Mouse (Mus musculus): ENCODE results near the gene Sh3d19. TPM values are rescaled to one million over a fixed set of nuclear protein-coding genes. Genes with fewer than 3 reads are reported as not detected.

The Sh3d19 gene
- 0.16 and 0.39 TPM in 2 replicates for total RNA-seq (2023)

DNA sequence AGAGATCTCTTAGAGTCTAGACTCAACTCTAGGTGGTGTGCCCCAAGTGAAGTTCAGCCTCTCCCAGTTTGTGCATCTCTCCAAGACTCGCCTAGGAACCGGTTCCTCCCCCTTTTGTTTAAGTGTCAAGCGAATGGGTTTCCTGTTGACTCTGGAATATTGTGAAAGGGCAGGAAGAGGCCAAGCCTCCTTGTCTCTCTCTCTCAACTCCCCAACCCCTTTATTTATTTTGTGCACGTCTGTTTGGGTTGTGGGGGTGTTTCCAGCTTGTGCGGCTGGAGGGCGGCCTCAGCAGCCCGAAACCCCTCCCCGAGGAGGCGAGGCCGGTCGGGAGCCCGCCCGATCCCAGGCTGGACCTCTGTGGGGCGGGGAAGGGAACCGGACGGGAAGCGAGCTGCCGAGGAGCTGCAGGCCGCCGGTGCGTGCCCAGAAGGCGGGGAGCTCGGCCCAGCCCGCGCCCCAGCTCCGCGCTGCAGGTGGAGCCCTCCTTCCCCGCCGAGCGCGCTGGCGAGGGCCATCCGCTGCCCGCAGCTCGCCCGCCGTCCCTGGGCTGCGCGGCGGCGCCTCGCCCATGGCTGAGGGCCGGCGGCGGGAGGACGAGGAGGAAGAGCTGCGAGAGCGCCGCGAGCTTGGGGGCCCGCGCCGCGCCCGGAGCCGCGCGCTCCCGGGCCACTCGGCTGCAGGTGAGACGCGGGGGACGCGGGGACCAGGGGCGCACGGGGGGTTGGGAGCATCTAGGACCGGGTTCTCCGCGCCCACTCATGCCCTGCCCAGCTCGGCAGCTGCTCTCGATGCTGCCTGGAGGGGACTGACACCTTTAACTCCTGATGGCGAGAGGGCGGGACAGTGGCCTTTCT is at the start of gene Sh3d19:
Sh3d19 (plus strand) TSS at position 368 of the 857 bp plus-strand sequence.

DNA sequence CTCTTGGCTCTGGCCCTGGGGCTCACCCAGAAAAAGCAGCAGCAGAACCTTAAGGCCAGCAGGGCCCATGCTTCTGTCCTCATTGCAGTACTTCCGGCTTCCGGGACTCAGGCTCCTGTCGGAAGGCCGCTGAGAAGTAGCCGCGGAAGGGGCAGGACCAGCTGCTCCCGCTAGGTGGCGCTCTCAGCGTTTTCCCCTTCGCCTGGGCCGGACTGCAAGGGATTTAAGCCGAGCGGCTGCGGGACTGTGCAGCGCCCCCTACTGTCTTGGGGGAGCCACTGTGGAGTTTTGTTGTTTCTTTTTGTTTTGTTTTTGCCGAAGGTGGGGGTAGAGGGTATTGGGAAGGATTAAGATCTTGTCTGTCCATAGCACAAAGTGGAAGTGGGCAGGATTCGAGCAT is 31.5 kb downstream of the Sh3d19 start, which contains the start of gene Prss48:
Prss48 (minus strand) TSS at position 69 of the 400 bp plus-strand sequence.

DNA sequence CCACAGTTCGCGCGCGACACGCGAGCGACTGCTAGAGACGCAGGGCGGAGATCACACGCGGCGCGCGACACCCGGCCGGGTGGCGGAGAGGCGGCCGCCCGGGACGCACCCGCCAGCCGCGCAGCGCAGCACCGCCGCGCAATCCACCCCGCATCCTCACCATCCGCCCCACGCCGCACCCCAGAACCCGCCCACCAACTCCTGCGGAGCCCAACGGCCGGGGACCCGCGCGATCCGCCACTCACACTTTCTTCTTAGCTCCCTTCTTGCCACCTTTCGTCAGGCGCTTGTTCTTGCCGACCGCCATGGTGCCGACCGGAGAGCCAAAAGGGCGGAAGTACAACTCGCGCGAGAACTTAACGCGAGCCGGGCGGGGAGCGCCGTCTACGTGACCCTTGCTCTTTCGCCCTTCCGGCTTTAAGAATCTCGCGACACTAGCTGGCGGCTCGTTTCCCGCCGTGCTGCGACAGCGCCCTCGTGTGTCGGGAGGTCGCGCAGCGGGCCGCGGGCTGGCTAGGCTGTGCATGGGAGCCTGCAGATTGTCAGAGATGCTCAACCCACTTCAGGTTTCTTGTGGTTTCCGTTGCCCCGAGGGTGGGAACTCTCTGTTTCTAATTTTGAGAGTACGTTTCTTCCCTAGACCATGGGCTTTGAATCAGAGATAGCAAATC is 171.5 kb downstream of the Sh3d19 start, which contains the start of gene Rps3a1:
Rps3a1 (minus strand) TSS at position 440 of the 671 bp plus-strand sequence.

Other genes with a start within 250 kb of the Sh3d19 start
- gene Fam160a1, start 153.8 kb upstream of the Sh3d19 start, total RNA-seq (2023) = 0.16 and 0.36 TPM in 2 replicates
- not detected in 2 replicates for gene Glt28d2, start 83.6 kb upstream of the Sh3d19 start, total RNA-seq (2023)
- gene Gm37240, start 83.6 kb upstream of the Sh3d19 start, total RNA-seq (2023) = 0.14 TPM in 1 of 2 replicates, not detected in the other
- gene Prss48, start 31.4 kb downstream of the Sh3d19 start, total RNA-seq (2023) = not detected in 2 replicates
- gene Rps3a1, start 171.6 kb downstream of the Sh3d19 start, total RNA-seq (2023) = 416 and 469 TPM in 2 replicates

Data from neutrophil, adult 65 days (primary cell).